Mouse (Mus musculus) left cerebral cortex, adult 2 months (tissue): Measurements from ENCODE around the gene Fcgr1. TPM values are rescaled to one million over a fixed set of nuclear protein-coding genes. Genes with fewer than 3 reads are reported as not detected.
A peak's percentile ranks its signal among the peaks of the same experiment; 100 is the strongest.
"Not testable (repeated sequence)": the region's sequence is repeated elsewhere in the genome, so short reads cannot be mapped to it uniquely, and the experiment has no call there.

ENCODE experiments used
- DNase-seq, 2 experiments: peaks; one replicate each; pipeline ENCODE4 v3.0.0; 2021 to 2022; ENCODE audit warnings: low spot score in 2 of 2, mixed read lengths in 1 of 2; ENCODE audit errors: extremely low spot score in 1 of 2
- H3K27ac ChIP-seq: fragments of 200-600 bp; 2 replicates; pipeline ENCODE4 v1.8.1; 2022
- H3K4me3 ChIP-seq: fragments of 200-600 bp; 2 replicates; pipeline ENCODE4 v1.8.1; 2022
- CTCF ChIP-seq: fragments of 200-600 bp; IDR thresholded peaks from 2 replicates; pipeline ENCODE4 v1.8.1; 2022; ENCODE audit warnings: antibody characterized with exemption, mild to moderate bottlenecking, moderate library complexity
- intact Hi-C: fragments of 180-260 bp; cut with DNase I; formaldehyde crosslinking; loops from one replicate; pipeline ENCODE4 v1.15.1; 2025
- total RNA-seq, 2 experiments: library from RNA; stranded (reverse); gene quantifications; 2 replicates each; pipeline ENCODE4 v1.2.3; 2021

Gene Fcgr1
- total RNA-seq, 2 experiments from 2014 or later, result 2.0 to 2.7 TPM

DNA sequence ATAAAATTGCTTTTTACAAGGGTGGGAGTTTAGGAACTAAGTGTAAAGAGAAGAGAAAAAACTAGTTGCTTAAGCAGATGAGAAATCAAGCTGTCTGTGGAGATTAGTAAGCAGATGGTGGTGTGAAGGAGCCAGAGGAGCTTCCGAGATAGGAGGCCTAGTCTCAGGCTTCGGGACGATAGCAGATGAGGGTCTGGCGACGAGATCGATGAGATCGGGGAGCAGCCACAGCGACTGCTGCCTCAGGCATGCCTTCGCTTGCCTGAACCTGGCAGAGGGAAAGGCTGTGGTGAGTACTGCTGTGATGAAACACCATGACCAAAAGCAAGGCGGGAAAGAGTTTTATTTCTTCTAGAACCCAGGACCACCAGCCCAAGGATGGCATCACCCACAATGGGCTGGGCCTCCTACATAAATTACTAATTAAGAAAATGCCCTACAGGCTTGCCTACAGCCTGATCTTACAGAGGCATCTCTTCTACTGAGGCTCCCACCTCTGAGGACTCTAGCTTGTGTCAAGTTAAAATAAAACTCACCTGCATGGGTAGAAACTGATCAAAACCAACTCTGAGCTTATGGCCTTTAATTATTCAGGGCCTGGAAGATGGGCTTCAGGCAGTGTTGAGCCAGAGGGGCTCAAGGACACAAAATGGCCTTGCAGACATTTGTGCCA is 39.0 kb downstream of the Fcgr1 start:
- no peak overlapping the region for H3K4me3 ChIP-seq
- TF ChIP-seq CTCF, result no peak
- DNase-seq, result no peak
- no peak overlapping the region for H3K27ac ChIP-seq
- intact Hi-C loops, result no loop called here

DNA sequence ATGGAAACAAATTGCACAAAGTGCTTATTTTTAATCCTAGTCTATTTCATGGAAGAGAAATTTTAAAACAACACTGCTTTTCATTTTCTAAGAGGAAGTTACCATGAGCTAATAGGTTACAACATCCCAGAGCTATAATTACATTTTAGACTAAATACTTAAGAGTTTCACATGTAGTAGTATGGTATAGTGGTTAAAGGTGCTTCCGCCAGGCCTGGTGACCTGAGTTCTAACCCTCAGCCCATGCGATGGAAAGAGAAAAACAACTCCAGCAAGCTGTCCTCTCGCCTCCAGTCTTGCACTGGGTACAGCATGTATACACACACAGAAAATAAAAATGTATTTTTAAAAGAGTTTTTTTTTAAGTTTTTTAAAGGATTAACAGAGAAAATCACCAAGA is 42.0 kb downstream of the Fcgr1 start:
- no peak for TF ChIP-seq CTCF
- Histone ChIP-seq H3K4me3 (no peak overlapping the region), H3K27ac (no peak overlapping the region)
- intact Hi-C loops, result no loop called here
- no peak for DNase-seq

DNA sequence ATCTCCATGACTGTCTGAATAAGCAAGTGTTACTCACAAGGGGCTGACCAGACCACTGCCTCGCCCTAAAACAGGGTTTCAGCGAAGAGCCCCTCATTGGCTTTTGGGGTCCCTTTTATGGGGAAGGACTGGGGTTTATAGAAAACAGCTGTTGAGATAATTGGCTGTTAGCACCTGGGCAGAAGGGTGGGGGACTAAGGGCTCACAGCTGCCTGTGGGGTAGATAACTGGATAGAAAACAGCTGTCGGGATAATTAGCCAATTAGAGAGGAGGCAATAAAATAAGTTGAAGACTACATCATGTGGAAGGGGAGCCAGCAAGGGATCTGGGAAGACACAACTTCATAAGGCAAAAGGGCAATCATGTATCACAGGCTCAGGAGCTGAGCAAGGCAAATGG is 42.9 kb downstream of the Fcgr1 start:
- Histone ChIP-seq H3K27ac (no peak overlapping the region), H3K4me3 (no peak overlapping the region)
- no peak for DNase-seq
- no peak for TF ChIP-seq CTCF
- intact Hi-C loops, result no loop called here

DNA sequence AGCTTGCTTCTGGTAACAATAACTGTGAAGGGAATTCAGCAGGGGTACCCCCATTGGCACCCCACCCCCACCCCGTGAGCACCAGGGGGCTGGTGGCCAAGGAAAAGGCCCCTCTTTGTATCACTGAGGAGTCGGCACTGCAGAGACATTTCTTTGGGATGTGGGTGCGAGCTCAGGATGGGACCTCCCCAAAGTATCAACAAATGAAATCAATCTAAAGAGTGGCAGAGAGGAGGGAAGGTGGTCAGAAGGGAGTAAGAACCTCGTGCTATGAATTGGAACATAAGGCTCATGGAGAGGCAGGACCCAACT is 44.8 kb downstream of the Fcgr1 start:
- no peak for TF ChIP-seq CTCF
- DNase-seq, result no peak
- intact Hi-C loops, result no loop called here

DNA sequence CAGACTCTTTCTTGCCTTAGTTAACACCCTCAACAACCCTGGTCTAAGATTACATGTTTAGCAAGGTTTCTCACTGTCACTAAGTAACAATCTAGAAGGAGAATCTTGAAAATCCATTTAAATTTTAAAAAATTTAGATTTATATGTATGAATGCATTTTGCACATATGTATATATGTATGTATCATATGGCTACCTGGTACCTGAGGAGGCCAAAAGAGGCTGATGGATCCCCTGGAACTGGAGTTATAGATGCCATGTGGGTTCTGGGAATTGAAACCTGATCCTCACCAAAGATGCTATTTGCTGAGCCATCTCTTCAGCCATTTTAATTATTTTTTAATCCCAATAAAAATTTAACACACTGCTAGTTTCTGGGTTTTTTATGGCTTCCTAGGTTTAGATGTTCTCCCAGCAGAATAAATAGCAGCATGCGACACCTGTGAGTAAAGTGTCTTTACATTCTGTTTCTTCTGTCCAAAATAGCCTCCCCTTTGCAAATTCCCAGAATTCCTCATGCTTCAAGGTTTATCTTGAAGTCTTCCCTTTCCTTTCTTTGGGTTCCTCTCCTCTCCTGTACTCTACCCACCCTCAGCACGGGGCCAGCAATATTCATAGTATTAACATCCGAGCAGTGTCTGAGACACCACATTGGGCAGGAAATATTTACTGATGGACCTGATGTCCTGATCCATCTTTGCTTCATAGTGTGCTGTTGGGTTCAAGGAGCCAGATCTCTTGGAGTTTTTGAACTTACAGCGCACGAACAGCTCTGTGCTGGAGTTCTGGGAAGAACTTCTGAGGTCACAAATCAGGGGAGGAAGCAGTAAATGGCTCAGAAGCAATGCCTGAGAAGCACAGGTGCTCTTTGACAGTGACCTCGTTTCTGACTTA is 45.4 kb downstream of the Fcgr1 start:
- intact Hi-C loops, result no loop called here
- Histone ChIP-seq H3K27ac (no peak overlapping the region), H3K4me3 (no peak overlapping the region)
- no peak for DNase-seq
- no peak for TF ChIP-seq CTCF

More for the DNA sequence above, 44.8 kb downstream of the Fcgr1 start:
- Histone ChIP-seq H3K4me3 (no peak overlapping the region), H3K27ac (no peak overlapping the region)

DNA sequence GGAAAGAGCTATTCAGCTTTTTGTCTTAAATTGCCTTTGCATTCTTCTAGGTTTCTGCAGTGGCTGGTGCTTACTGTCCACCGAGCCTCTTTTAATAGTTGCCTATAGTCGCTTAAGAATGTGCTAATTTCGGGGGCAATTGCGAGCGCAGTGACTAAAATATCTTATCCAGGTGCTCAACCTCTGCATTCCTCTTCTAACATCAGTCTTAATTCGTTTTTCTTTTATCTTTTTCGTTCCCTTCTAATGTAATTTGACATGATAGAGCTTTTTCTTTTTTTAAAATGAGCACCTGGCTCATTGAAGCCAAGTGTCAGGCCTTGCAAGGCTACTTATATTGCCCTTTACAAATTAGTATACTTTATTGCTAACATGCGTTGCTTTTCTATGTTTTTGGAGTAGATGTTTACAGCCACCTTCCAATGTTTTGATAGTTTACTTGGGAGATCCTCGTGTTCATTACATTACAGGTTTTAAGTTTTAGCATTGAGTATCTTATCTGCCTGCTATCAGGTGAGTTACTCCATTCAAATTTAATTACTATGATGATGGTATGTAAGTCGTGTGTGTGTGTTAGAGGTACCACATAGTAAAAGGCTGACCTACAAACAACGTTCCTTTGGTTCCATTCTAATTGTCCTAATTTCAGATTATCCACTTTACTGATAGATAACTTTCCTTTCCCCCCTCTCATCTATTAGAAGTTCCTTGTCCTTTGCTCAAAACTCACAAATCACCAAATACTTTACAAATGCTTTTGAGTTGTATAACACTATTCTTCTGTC is 46.2 kb downstream of the Fcgr1 start:
- no peak for TF ChIP-seq CTCF
- intact Hi-C loops, result no loop called here
- no peak overlapping the region for H3K4me3 ChIP-seq

DNA sequence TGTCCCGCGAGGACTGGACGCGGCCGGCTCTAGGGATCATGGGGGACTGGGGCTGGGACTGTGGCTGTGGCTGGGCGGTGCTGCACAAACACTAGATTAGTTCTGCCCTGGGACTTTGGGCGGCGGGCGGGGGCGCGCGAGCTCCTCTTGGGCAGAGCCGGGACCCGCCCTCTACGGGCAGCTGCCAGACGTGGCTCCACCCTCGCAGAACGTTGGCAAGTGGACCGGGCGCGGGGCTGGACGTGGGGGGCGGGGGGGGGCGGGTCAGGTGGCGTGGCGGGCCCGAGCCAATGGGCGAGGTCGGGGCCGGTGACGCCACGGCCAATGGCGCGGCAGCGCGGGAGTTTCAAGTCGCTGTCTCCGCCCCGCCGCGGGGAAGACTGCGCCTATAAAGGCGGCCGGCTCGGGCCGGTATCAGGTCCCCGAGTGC is 47.3 kb downstream of the Fcgr1 start, which contains the start of gene Hist2h3c1:
TSS of gene Hist2h3c1 (plus strand) at position 259 of the 430 bp plus-strand sequence.
- DNase-seq, H3K27ac ChIP-seq, intact Hi-C loops: not testable (repeated sequence)
- H3K4me3 ChIP-seq, result 0 out of 2 replicates have a peak within 1 kb of the TSS, but pooled peaks have one; percentile 28

More for the DNA sequence above, 46.2 kb downstream of the Fcgr1 start:
- DNase-seq, result no peak
- no peak overlapping the region for H3K27ac ChIP-seq

DNA sequence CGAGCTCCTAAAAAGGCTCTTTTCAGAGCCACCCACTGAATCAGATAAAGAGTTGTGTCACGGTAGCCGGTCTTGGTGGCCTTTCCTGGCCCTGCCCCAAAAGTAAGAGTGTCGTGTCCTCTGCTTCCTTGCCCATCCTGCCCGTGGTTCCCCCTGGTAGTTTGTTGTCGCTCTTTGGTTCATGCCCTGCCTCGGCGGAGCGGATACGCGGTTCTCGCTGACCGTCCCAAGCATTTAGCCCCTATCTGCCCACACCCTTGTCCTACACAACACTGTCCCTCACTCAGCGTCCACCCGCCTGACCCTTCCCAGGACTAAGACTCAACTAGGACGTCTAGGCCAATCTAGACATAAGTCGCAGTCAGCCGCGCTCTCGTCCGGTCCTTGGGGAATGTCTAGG is 47.8 kb downstream of the Fcgr1 start:
- H3K27ac ChIP-seq, result not testable (repeated sequence)
- 0 out of 2 replicates have a peak overlapping the region, but pooled peaks have one; percentile 28 for H3K4me3 ChIP-seq

DNA sequence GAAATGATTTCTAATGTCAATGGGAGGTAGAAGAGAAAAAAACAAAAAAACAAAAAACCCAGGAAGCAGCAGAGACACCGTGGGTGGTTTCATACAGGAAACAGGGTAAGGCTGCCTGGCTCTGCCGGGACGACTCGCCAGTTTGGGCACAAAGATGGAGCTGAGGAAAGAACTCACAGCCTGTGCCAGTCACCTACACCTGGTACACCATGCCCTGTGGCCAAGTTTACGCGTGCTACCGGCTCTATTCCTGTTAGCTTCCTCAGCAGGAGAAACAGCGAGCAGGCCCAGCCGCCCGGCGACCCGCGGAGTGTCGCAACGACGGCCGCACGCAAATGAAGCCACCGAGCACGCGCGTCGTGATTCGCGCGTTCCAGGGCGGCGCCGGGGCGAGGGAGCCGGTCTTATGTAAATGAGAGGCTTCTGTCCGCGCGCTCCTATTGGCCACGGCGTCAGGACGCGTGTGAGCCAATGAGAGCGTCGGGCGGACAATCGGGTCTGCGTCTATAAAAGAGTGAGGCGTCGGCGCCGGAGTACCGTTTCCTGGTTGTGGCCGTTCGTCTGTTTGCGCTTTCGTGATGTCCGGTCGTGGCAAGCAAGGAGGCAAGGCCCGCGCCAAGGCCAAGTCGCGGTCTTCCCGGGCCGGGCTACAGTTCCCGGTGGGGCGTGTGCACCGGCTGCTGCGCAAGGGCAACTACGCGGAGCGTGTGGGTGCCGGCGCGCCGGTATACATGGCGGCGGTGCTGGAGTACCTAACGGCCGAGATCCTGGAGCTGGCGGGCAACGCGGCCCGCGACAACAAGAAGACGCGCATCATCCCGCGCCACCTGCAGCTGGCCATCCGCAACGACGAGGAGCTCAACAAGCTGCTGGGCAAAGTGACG is 48.5 kb downstream of the Fcgr1 start, which contains the start of gene Hist2h2aa1:
TSS of gene Hist2h2aa1 (plus strand) at position 495 of the 884 bp plus-strand sequence.
- peak; percentile 81 to 86 for DNase-seq
- H3K27ac ChIP-seq, result peak within 1 kb of the TSS; percentile 100
- peak within 1 kb of the TSS; percentile 83 for H3K4me3 ChIP-seq
- intact Hi-C loops, result not testable (repeated sequence)

More for the DNA sequence above, 47.8 kb downstream of the Fcgr1 start:
- DNase-seq, intact Hi-C loops: not testable (repeated sequence)

DNA sequence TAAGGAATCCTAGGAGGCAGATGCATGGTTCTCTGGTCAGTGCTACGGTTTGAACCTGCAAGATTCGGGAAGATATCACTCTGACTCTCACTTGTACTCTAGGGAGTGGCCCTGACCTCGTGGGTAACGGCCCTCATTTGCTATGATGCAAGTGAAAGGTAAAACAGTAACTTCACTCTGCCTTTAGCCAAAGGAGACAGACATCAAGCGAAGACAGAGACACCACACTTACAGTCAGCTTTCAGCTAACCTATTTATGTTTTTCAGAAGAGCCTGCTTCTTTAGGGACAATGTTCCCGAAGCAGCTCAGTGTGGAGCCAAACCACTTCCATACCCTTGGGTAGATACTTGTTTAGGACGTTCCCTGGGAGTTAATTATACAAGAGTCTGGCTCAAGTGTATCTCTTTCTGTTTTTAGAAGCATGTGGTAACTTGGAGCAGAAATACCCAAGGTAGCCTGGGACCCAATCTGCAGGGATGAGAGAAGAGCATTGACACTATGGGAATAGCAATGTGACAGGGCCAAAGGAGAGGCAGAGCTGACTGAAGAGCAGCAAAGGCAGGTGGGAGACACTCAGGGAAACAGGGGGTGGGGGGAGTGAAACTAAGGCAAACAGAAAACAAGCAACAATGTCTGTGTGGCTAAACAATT is 49.7 kb downstream of the Fcgr1 start:
- no peak for TF ChIP-seq CTCF
- Histone ChIP-seq H3K4me3 (peak overlapping the region; percentile 83), H3K27ac (peak overlapping the region; percentile 100)
- DNase-seq, result no peak
- intact Hi-C loops, result no loop called here
